Mouse (Mus musculus) liver, postnatal 0 days (tissue): ENCODE measurements at regions not wholly inside any gene's neighbourhood (a gene's known extent, or its start where the extent isn't known, plus 50 kb on each side); places are given as distances from the start of the nearest gene placed in this dataset.

Experiments used
- CTCF ChIP-seq: sonication (generic); IDR thresholded peaks from 2 replicates; pipeline ENCODE4 v1.5.1; 2016; ENCODE audit warnings: antibody characterized with exemption, low read depth
- EP300 ChIP-seq: IDR thresholded peaks from 2 replicates; pipeline ENCODE4 v1.6.1; 2016; ENCODE audit warnings: antibody characterized with exemption, low read depth, mild to moderate bottlenecking

GRCm38 (mm10) chr2:17101161-17101560, 630.1 kb downstream of the Nebl start:
- TF ChIP-seq CTCF (no peak), EP300 (no peak)
